Mouse (Mus musculus) layer of hippocampus, adult 18-20 months (tissue): Measurements from ENCODE around the gene Elane. TPM values are rescaled to one million over a fixed set of nuclear protein-coding genes. Genes with fewer than 3 reads are reported as not detected.

Source experiments
- DNase-seq, 2 experiments: peaks; one replicate each; pipeline ENCODE4 v3.0.0; 2022; ENCODE audit warnings: low spot score in 2 of 2
- total RNA-seq, 2 experiments: library from RNA; stranded (reverse); gene quantifications; 2 replicates each; pipeline ENCODE4 v1.2.3; 2021

Gene Elane
- total RNA-seq, 2 experiments from 2014 or later: not detected

DNA sequence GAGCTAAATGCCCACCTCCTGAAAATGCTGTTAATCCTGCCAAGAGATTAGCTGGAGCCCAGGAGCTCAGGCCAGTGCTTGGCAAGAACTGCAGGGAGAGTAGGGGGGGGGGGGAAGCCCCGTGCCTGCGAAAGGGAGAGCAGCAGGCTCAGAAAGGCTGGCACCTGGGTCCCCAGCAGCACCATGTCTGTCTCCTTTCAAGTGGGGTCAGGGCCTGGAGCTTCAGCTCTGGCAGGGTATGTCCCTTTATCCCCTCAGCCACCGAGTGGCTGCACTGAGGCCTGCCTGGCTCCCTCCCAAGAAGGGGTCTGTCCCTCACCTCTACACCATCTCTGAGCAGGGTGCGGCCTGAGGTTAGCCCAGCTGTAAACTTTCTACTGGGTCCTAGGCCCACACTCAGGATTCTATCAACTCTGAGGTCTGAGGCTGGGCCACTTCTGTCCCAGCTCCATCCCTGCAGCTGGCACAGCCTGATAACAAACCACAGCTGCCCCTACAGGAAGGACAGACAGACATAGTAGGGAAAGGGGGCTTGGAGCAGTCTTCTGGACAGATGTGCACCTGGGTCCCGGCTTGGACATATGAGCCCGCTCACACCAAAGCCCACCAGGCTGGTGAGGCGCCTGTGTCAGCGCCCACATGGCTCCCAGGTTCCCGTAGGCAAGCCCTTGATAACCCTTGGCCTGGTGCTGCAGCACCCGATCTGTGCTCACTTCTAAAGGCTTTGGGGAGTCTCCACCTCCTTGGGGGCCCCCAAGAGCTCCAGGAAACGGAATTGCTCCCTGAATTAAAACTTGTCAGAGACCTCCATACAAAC, 28.3 kb downstream of the Elane start:
- DNase-seq: no peak

GRCm38 (mm10) chr10:79914948-79915596, 29.0 kb downstream of the Elane start:
- no peak for DNase-seq

GRCm38 (mm10) chr10:79916081-79916480, 30.0 kb downstream of the Elane start:
- DNase-seq: peak in 1 of 2 experiments; percentile 43

GRCm38 (mm10) chr10:79916808-79917531, 30.9 kb downstream of the Elane start, which contains the start of gene Kiss1r:
Gene Kiss1r, plus strand, starts transcription at chr10:79916971.
- DNase-seq: peak; percentile 80 to 86

DNA sequence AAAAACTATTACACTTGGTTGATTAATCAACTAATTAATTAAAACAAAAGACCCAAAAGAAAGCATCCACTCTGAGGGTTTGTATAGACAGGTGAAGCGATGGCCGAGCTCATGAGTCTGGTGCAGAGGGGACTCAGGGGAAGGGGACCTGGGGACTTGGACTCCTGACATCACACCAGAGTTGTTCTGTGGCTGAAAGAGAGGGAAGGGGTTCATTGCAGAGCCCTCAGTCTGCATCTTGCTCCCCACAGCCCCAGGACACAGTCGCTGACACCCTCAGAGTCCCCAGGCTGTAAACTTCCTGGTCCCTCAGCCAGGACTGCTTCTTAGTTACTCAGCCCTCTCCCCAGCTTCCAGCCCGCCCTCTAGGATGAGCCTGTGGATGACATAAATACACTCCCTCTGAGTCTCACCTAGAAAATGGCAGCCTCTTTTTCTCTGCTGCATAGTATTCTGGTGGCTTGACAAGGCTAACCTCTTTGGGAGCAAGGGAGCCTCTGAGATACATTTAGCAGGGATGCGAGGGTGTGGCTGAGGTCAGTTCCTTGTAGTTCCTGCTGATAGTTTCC, 31.6 kb downstream of the Elane start:
- no peak for DNase-seq

- DNase-seq: no peak
Observed at GRCm38 (mm10) chr10:79918231-79919078, 32.4 kb downstream of the Elane start.

DNA sequence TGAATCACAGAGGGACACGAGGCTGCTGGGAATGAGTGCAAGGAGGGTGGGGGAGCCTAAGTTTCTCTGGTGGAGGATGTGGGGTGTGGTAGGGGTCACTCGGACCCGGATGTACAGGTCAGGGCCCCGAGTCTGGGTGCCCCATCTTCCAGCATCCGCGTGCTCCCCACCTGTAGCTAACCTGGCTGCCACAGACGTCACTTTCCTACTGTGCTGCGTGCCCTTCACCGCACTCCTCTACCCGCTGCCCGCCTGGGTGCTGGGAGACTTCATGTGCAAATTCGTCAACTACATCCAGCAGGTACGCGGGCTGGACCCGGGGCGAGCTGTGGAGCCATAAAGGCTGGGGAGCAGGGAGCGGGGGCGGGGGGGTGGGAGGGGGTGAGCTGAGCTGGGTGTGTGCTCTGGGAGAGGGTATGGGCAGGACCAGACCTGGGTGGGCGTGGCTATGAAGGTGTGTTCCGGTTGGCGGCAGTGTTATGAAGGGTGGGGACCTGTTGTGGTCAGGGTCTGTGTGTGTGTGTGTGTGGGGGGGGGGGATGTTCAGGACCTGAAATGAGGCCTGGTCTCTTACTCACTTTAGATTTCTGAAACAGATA, 33.3 kb downstream of the Elane start:
- DNase-seq: no peak

DNA sequence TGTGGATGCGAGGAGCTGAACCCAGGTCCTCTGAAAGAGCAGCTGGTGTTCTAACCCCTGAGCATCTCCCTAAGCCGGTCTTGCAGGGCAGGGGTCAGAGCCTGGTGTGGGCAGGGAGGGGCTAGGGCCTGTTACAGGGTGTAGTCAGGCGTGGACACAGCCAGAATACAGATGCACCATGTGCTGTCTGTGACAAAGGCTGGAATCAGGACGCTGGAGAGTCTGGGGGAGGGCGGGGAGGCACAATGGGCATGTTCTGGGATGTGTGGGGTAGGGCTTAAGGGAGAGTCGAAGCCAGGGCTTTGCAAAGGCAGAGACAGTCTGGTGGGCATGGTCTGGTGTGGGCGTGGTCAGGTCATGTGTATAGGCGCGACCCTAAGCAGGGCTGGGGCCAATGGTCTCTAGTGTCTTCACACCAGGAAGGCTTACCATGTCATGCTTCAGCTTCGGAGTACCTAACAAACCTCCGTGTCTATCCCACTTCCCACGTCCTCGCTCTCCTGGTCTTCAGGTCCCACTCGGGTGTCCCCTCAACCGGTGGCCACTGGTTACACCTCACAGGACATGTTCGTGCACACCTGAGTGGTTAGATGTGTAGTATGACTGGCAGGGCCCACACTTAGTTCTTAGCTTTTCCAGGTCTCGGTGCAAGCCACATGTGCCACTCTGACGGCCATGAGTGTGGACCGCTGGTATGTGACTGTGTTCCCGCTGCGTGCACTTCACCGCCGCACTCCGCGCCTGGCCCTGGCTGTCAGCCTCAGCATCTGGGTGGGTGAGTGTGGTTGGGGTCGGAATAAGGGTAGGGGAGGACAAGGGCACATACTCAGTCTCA, 34.2 kb downstream of the Elane start:
- no peak for DNase-seq

DNA sequence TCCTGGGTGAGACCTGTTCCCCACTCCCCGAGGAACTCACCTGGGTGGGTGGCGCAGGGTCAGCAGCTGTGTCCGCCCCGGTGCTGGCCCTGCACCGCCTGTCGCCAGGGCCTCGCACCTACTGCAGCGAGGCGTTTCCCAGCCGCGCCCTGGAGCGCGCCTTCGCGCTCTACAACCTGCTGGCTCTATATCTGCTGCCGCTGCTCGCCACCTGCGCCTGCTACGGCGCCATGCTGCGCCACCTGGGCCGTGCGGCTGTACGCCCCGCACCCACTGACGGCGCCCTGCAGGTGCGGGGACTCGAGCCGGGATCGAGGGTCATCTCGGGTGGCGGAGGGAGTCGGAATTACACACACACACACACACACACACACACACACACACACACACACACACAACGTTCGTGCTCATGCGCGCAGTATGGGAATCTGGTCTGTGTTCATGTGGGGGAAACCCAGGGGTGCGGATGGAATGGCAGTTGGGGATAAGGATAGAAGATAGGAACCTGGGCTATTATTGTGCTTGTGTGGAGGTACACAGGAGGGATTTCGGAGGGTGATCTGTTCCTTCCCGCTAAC, 35.0 kb downstream of the Elane start, which contains the start of gene R3hdm4:
Gene R3hdm4 (minus strand): TSS at position 251 of the 578 bp plus-strand sequence.
- no peak for DNase-seq

DNA sequence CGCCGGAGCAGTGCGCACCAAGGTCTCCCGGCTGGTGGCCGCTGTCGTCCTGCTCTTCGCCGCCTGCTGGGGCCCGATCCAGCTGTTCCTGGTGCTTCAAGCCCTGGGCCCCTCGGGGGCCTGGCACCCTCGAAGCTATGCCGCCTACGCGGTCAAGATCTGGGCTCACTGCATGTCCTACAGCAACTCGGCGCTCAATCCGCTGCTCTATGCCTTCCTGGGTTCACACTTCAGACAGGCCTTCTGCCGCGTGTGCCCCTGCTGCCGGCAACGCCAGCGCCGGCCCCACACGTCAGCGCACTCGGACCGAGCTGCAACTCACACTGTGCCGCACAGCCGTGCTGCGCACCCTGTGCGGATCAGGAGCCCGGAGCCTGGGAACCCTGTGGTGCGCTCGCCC, 35.5 kb downstream of the Elane start:
- DNase-seq: no peak

DNA sequence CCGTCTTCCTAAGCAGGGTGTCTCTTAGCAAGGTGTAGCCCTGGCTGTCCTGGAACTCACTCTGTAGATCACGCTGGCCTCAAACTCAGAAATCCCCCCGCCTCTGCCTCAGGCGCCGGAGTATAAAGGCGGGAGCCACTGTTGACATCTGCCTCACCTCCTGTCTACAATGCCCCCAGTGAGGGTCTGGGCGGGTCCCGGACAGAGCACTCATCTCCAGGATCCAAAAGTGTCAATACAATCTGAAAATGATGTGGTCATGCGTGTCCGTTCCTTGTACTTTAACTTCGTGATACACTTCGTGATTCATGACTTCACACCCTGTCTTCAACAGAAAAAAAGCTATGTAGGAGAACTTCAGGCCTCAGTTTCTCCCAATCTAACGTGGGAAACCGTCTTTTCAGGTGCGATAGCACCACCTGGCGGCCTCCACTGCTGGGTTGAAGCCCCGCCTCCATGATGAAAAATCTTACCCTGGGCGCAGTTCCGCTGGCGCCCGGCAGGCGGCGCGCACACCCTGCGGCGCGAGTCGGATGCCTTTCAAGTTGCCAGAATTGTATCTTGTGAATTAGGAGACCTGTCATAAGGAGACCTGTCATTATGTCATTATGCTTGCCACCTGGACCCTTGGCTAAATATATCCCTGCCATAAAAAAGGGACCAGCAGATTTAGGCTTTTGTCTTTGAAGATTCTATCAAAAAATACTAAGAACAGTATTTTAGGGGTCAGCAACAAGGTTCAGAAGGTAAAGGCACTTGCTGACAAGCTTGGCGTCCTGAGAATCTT, 39.1 kb downstream of the Elane start:
- peak; percentile 91 to 98 for DNase-seq

- no peak for DNase-seq
Observed at GRCm38 (mm10) chr10:79925785-79926490, 39.9 kb downstream of the Elane start.

- DNase-seq: peak; percentile 86 to 89
Observed at GRCm38 (mm10) chr10:79926491-79927323, 40.7 kb downstream of the Elane start, which contains the start of gene Arid3a. Gene Arid3a, plus strand, starts transcription at chr10:79927043.

DNA sequence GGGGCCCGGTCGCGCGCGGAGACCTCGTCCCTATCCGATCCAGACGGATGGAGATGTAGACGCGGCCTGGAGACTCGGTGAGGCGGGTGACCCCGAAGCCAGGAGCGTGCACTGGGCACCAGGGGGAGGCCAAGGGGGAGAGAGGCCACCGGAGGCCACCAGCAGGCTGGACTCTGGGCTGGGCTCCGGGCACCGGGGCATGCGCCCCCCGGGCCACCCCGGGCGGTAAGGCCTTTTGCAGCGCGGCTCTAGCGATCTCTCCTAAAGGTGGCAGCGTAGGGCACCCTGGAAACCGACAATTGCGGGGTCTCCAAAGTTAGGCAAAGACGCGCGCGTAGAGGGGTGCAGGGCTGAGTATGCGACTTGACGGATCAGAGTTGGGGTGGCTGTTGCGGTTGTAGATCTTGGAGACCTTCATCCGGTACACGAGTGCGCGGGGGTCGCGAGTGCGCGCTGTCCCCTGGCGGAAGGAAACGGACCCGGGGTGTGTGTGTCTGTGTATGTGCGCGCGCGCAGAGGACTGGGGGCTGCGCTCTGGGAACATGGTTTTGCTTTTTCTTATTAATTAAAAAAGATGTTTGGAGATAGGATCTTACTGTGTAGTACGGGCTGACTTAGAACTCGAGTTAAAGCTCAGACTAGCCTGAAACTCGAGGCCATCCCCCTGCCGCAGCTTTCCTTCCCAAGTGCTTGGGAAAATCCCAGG, 41.4 kb downstream of the Elane start:
- DNase-seq: peak in 1 of 2 experiments; percentile 57

- DNase-seq: no peak
Observed at GRCm38 (mm10) chr10:79928030-79928694, 42.1 kb downstream of the Elane start.
